Mouse (Mus musculus) spleen, adult 2 months (tissue): Measurements from ENCODE around the gene Mmaa. TPM values are rescaled to one million over a fixed set of nuclear protein-coding genes. Genes with fewer than 3 reads are reported as not detected.

ENCODE experiments used
- DNase-seq, 2 experiments: peaks; one replicate each; pipeline versions ENCODE4 v3.0.0 to v3.0.0-alpha.2; 2012 to 2021; ENCODE audit warnings: low spot score in 2 of 2, low read depth in 1 of 2
- H3K27ac ChIP-seq: fragments of 200-500 bp; 2 replicates; pipeline ENCODE4 v1.5.1; 2012; ENCODE audit warnings: low read length, inconsistent platforms; ENCODE audit not compliant: insufficient read depth
- H3K27me3 ChIP-seq: fragments of 200-500 bp; 2 replicates; pipeline ENCODE4 v1.6.1; 2012; ENCODE audit warnings: mild to moderate bottlenecking, moderate library complexity, low read length, inconsistent platforms; ENCODE audit not compliant: control insufficient read depth, insufficient read depth
- H3K36me3 ChIP-seq: fragments of 200-500 bp; 2 replicates; pipeline ENCODE4 v1.6.1; 2012; ENCODE audit warnings: mild to moderate bottlenecking, low read length, inconsistent platforms; ENCODE audit not compliant: control insufficient read depth, insufficient read depth
- H3K4me1 ChIP-seq: fragments of 200-500 bp; 2 replicates; pipeline ENCODE4 v1.6.1; 2011; ENCODE audit warnings: inconsistent platforms; ENCODE audit not compliant: control insufficient read depth, insufficient read depth, insufficient read length
- H3K4me3 ChIP-seq: fragments of 200-500 bp; 2 replicates; pipeline ENCODE4 v1.5.1; 2011; ENCODE audit warnings: mild to moderate bottlenecking, inconsistent platforms; ENCODE audit not compliant: insufficient read depth, insufficient read length; ENCODE audit errors: extremely low read depth
- CTCF ChIP-seq: fragments of 200-500 bp; IDR thresholded peaks from 2 replicates; pipeline ENCODE4 v1.5.1; 2011; ENCODE audit warnings: mild to moderate bottlenecking, inconsistent platforms; ENCODE audit not compliant: insufficient read depth, insufficient read length, insufficient replicate concordance; ENCODE audit errors: extremely low read depth
- POLR2A ChIP-seq: fragments of 200-500 bp; IDR thresholded peaks from 2 replicates; pipeline ENCODE4 v1.6.1; 2011; ENCODE audit warnings: low read depth, low read length, inconsistent platforms
- WGBS: fragments of 180-500 bp; shearing (Covaris S2); methylation state at CpG from one replicate; pipeline ENCODE4 v1.1.7; 2018; 5-methylcytosine and 5-hydroxymethylcytosine counted together
- polyA plus RNA-seq: library from polyadenylated mRNA; depleted of rRNA; stranded (reverse); fragments of >200 nt; gene quantifications from 2 replicates; pipeline ENCODE4 v1.2.3, GENCODE M21; 2012

Gene Mmaa
- polyA plus RNA-seq, 1 experiment, result 2.4 TPM

DNA sequence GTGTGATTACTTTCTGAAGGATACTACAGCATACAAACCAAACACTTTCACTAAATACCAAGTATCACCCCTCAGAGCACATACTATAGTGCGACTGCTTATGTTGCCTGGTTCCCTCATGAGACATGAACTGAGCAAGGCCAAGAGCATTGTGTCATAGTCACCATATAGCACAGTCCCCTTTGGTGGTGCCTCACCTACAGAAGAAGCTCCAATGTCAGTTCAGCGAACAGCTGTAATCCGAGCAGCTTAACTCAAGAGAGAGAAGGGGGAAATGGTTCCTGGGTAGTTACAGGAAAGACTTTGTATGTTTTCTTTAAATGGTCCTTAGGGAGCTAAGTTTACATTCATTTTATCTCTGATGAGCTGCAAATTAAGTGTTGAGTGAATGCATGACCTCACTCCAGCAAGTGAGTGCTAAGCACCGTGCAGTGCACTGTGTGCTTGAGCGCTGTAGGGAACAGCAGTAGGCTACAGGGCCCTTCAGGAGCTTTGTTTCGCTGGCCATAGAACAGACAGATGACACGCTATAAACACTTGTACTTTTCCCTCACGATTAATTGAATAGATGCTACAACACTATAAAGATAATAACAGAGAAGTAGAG, 17.4 kb downstream of the Mmaa start:
- Histone ChIP-seq H3K36me3 (peaks cover 11% of the 10 kb centered on the region), H3K4me1 (no peaks in the 10 kb centered on the region), H3K4me3 (no peak overlapping the region), H3K27ac (no peak overlapping the region), H3K27me3 (no peaks in the 10 kb centered on the region)
- WGBS, result 96% methylated on average over 8 of the region's 8 CpGs
- TF ChIP-seq CTCF (no peak), POLR2A (no peak)
- DNase-seq, result no peak

DNA sequence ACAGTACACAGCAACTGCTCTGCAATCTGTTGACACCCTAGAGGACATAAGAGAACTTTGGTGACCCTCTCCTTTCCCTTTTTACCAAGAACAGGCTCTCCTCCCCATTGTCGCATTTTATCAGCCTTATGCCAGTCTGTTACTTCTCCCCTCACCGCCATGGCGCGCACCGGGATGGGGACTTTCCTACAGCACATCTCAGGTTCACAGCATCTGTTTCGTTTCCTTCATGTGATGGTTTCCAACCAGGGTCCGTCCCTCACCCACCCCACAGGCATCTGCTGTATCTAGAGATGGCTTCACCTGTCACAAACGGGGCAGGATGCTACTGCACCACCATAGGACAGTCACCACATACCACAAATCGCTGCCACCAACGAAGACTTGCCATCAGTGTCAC, 19.8 kb downstream of the Mmaa start:
- Histone ChIP-seq H3K4me1 (no peaks in the 10 kb centered on the region), H3K27ac (no peak overlapping the region), H3K27me3 (no peaks in the 10 kb centered on the region), H3K36me3 (peaks cover 11% of the 10 kb centered on the region), H3K4me3 (no peak overlapping the region)
- no peak for DNase-seq
- WGBS, result 87% methylated on average over 10 of the region's 10 CpGs
- no peak for TF ChIP-seq POLR2A
- TF ChIP-seq CTCF, result no peak

GRCm38 (mm10) chr8:79273776-79274175, 21.0 kb downstream of the Mmaa start:
- TF ChIP-seq CTCF (no peak), POLR2A (no peak)
- Histone ChIP-seq H3K4me1 (no peaks in the 10 kb centered on the region), H3K27me3 (no peaks in the 10 kb centered on the region), H3K4me3 (no peak overlapping the region), H3K36me3 (peaks cover 15% of the 10 kb centered on the region), H3K27ac (no peak overlapping the region)
- no peak for DNase-seq
- WGBS, result 94% methylated on average over 6 of the region's 6 CpGs

DNA sequence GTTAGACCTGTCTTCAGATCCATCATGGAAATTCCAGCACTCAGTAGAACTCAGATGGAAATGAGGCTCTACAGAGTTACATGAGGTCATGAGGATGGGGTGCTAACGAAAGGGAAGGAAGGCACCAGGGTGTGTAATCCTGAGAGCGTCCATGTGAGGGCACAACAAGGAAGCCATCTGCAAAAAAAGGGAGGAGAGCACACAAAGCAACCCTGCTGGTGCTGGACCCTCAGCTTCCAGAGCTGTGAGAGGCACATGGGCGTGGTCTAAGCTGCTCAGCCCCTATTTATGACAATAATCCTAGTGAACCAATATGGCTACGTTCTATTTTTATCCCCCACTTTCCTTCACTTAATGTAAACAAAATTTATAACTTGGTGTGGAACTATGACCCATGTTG, 22.1 kb downstream of the Mmaa start:
- no peak for DNase-seq
- Histone ChIP-seq H3K27me3 (no peaks in the 10 kb centered on the region), H3K4me3 (no peak overlapping the region), H3K4me1 (no peaks in the 10 kb centered on the region), H3K36me3 (peaks cover 15% of the 10 kb centered on the region), H3K27ac (no peak overlapping the region)
- 90% methylated on average over 4 of the region's 4 CpGs for WGBS
- TF ChIP-seq POLR2A, result no peak
- TF ChIP-seq CTCF, result no peak

GRCm38 (mm10) chr8:79268921-79269320, 25.8 kb downstream of the Mmaa start:
- peaks cover 12% of the 10 kb centered on the region for H3K36me3 ChIP-seq
- H3K4me3 ChIP-seq, result no peak overlapping the region
- H3K4me1 ChIP-seq, result no peaks in the 10 kb centered on the region
- WGBS, result 94% methylated on average over 7 of the region's 7 CpGs
- no peaks in the 10 kb centered on the region for H3K27me3 ChIP-seq
- H3K27ac ChIP-seq, result no peak overlapping the region
- no peak for TF ChIP-seq CTCF
- TF ChIP-seq POLR2A, result no peak
- DNase-seq, result no peak

DNA sequence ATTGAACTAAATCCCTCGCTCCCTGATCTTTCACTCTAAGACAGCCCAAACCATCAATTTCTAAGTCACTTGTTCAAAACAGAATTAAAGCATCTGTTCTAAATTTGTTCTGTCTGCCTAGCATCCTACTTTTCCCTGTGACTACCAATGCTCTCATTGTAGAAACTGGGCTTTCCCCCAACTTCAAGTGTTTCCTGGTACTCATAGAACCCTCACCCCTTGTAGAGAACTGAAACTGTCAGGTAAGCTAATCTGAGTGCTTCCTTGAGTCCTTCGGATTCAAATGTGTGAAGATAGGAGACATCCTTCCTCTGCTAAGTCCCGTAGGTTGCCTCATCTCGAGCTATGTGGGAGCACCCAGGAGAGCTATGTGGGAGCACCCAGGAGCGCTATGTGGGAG, 32.8 kb downstream of the Mmaa start:
- Histone ChIP-seq H3K4me1 (no peaks in the 10 kb centered on the region), H3K27me3 (no peaks in the 10 kb centered on the region), H3K27ac (no peak overlapping the region), H3K36me3 (no peaks in the 10 kb centered on the region), H3K4me3 (no peak overlapping the region)
- 88% methylated on average over 5 of the region's 5 CpGs for WGBS
- TF ChIP-seq CTCF (no peak), POLR2A (no peak)
- DNase-seq, result no peak

- no peak for DNase-seq
These were observed 38.5 kb downstream of the Mmaa start for GRCm38 (mm10) chr8:79256076-79256705.

GRCm38 (mm10) chr8:79253742-79254141, 41.0 kb downstream of the Mmaa start:
- H3K36me3 ChIP-seq, result no peaks in the 10 kb centered on the region
- no peaks in the 10 kb centered on the region for H3K27me3 ChIP-seq
- H3K27ac ChIP-seq, result no peak overlapping the region
- no peaks in the 10 kb centered on the region for H3K4me1 ChIP-seq
- H3K4me3 ChIP-seq, result no peak overlapping the region
- no peak for DNase-seq
- WGBS, result 91% methylated on average over 6 of the region's 6 CpGs
- no peak for TF ChIP-seq CTCF
- TF ChIP-seq POLR2A, result no peak

More at GRCm38 (mm10) chr8:79256076-79256705, 38.5 kb downstream of the Mmaa start:
- no peaks in the 10 kb centered on the region for H3K27me3 ChIP-seq
- no peak overlapping the region for H3K4me3 ChIP-seq
- no peaks in the 10 kb centered on the region for H3K36me3 ChIP-seq
- TF ChIP-seq CTCF (no peak), POLR2A (no peak)
- WGBS, result 90% methylated on average over 8 of the region's 8 CpGs
- no peaks in the 10 kb centered on the region for H3K4me1 ChIP-seq
- no peak overlapping the region for H3K27ac ChIP-seq
